Mouse (Mus musculus) WW6 (cell line): ENCODE data around the gene Gm10272.
A peak's percentile ranks its signal among the peaks of the same experiment; 100 is the strongest.
"Not testable (repeated sequence)": the region's sequence is repeated elsewhere in the genome, so short reads cannot be mapped to it uniquely, and the experiment has no call there.

ENCODE experiments used
- DNase-seq: peaks from one replicate; pipeline ENCODE4 v3.0.0-alpha.2; 2013; ENCODE audit warnings: low read depth, low spot score

Gm10272 gene

DNA sequence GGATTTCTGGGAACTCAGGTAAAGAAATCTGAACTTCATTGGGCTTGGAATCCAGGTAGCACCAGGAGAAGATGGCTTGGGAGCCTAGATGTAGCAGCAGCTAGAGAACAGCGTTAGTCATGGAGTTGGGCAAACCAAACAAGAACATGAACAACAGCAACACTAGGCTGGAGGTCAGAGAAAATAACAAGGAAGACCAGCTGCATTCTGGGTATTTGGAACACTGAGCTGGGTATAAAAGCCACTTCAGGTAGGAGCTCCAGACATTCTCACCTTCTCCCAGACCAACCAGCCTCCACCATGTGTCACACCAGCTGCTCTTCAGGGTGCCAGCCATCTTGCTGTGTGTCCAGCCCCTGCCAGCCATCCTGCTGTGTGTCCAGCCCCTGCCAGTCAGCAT is at the start of gene Gm10272:
Gene Gm10272, plus strand, starts transcription at position 301 of the 400 bp plus-strand sequence.
- no peak for DNase-seq

- DNase-seq: no peak
These were observed 48.0 kb upstream of the Gm10272 start for GRCm38 (mm10) chr10:77658286-77658994.

- no peak for DNase-seq
These were observed 42.3 kb upstream of the Gm10272 start for GRCm38 (mm10) chr10:77663949-77664665.

DNA sequence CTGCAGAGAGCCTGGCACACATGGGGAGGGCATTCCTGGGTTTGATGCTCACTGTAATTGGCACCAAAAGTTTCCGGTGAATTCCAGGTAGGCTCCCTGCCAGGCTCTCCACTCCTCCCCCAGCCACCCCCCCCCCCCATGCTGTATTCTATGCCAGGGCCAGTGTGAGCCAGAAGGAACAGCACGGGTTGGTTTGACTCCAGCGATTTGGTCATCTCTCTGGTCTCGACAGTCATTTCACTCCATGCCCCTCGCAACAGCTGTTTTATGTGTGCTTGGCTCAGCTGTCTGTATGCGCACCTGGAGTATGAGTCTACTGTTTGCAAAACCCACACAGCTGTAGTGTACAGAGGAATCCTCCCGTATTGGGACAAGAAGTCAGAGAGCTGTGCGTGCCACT is 40.1 kb upstream of the Gm10272 start:
- no peak for DNase-seq

GRCm38 (mm10) chr10:77667402-77667801 is 39.0 kb upstream of the Gm10272 start:
- no peak for DNase-seq

GRCm38 (mm10) chr10:77670710-77671109 is 35.7 kb upstream of the Gm10272 start:
- DNase-seq: no peak

DNA sequence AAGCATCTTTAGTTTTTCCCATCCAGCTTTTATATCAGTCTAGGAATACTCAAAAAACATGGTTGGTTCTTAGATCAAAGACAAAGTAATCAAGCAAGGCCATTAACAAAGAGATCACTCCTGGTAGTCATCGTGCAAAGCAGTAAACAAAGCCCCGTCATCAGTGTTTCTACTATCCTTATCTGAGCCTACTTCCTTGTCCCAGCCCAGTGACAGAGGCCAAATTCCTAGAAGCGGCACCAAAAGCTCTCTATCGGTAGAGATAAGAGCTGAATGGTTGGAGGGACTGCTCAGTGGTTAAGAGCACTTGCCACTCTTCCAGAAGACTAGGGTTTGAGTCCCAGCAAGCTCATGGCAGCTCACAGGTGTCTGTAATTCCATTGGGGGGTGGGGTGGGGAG is 34.9 kb upstream of the Gm10272 start:
- DNase-seq: no peak

GRCm38 (mm10) chr10:77673765-77674164 is 32.7 kb upstream of the Gm10272 start:
- DNase-seq: no peak

- no peak for DNase-seq
These were observed 28.9 kb upstream of the Gm10272 start for GRCm38 (mm10) chr10:77677562-77677961.

GRCm38 (mm10) chr10:77682994-77683393 is 23.4 kb upstream of the Gm10272 start:
- no peak for DNase-seq

- DNase-seq: no peak
These were observed 22.2 kb upstream of the Gm10272 start for GRCm38 (mm10) chr10:77684181-77684580.

GRCm38 (mm10) chr10:77685895-77686664 is 20.3 kb upstream of the Gm10272 start, which contains the start of gene Tspear:
Tspear (plus strand) TSS chr10:77686569.
- DNase-seq: no peak

DNA sequence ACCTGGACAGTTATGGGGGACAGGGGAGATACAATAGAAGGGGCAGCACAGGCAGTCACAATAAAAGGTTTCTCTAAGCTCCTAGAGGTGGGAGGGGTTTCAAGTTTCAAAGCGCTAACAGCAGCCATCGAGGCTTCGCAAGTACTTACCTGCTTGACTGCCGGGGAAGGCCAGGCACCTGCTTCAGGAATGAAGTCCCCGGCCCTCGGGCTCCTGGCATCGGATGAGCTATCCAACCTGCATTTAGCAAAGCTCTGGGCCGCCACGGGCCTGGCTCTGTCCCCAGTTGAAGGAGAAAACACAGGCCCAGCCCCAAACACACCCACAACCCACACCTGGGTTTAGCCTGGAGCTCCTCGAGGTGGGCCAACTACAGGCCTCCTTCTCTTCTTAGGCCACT is 19.4 kb upstream of the Gm10272 start:
- DNase-seq: no peak

- not testable (repeated sequence) for DNase-seq
These were observed 16.0 kb upstream of the Gm10272 start, which contains the start of gene Gm19402 for GRCm38 (mm10) chr10:77690356-77690807. Gm19402 (minus strand) TSS chr10:77690757.

DNA sequence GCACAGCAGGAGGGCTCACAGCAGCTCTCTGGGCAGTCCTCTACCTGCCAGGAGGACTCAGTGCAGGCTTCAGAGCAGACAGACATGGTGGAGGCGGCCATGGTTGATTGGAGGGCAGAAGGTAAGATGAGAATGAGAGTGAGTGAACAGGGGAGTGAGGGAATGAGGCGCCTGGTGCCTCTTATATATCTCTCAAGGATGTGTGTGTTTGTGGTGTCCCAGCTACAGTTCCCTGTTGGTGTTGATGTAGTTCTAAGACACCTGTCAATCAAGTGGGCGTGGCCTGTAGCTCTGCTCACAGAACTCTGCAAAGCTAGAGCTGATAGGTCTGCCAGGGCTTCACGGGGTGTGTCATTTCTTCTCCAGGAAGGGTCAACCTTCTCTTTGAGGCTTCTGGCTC is 9.3 kb upstream of the Gm10272 start, which contains the start of gene Gm9508:
Gene Gm9508, minus strand, starts transcription at position 101 of the 400 bp plus-strand sequence.
- no peak for DNase-seq

- no peak for DNase-seq
These were observed 3.4 kb downstream of the Gm10272 start for GRCm38 (mm10) chr10:77709831-77710230.

- not testable (repeated sequence) for DNase-seq
These were observed 4.7 kb downstream of the Gm10272 start, which contains the start of gene Gm10024 for GRCm38 (mm10) chr10:77711157-77711556. Gm10024 (plus strand) TSS chr10:77711457.

DNA sequence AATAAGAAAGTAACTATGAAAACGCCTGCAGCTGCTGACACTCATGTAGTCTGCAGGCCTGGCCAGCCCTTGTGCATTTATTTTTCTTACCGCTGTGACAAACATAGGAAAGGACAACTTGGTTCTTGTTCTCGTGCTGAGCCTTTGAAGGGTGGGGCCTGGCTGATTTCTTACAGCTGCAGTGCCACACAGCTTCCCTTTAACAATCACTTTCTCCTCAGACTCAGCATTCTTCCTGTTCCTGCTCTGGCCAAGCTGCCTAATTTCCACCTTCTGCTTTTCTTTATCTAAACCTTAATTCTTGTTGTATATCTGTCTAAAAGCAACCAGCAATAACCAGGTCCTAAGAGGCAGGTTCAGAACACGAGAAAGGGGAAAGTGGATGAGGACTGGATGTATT is 7.3 kb downstream of the Gm10272 start:
- no peak for DNase-seq

DNA sequence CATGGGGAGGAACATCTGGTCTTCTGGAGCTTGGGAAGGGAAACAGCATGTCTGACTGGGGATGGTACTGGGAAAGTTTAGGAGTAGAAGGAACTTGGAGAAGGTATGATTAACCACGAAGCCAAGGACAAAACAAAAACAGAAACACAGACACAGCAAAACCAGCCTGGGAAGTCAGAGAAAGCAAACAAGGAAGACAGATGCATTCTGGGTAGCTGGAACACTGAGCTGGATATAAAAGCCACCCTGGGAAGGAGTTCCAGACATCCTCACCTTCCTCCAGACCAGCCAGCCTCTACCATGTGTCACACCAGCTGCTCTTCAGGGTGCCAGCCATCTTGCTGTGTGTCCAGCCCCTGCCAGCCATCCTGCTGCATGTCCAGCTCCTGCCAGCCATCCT is 9.1 kb downstream of the Gm10272 start, which contains the start of gene Gm10142:
Gene Gm10142, plus strand, starts transcription at position 301 of the 400 bp plus-strand sequence.
- no peak for DNase-seq

DNA sequence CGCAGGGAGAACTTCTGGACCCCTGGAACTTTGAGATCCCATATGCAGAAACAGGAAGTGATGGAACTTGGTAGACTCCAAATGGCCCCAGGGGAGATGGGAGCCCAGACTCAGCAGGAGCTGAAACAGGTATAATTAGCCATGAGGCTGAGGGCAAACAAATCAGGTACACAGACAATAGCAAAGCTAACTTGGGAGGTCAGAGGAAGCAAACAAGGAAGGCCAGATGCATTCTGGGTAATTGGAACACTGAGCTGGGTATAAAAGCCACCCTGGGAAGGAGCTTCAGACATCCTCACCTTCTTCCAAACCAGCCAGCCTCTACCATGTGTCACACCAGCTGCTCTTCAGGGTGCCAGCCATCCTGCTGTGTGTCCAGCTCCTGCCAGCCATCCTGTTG is 13.9 kb downstream of the Gm10272 start, which contains the start of gene Krtap12-1:
Gene Krtap12-1, plus strand, starts transcription at position 301 of the 400 bp plus-strand sequence.
- DNase-seq: not testable (repeated sequence)

- DNase-seq: peak; percentile 18
These were observed 18.4 kb downstream of the Gm10272 start for GRCm38 (mm10) chr10:77724855-77725254.

DNA sequence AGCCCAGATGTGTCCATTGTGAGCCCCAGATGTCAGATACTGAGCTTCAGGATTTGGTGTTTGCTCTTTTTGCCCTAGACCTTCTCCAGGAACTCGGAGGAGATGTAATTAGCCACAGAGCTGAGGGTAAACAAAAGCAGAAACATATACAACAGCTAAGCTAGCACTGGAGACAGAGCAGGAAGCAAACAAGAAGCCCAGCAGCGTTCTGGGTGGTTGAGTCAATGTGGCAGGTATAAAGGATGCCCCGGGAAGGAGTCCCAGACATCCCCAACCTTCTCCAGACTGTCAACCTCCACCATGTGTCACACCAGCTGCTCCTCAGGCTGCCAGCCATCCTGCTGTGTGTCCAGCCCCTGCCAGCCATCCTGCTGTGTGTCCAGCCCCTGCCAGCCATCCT is 19.8 kb downstream of the Gm10272 start, which contains the start of gene Gm10100:
Gene Gm10100, plus strand, starts transcription at position 301 of the 400 bp plus-strand sequence.
- no peak for DNase-seq
